Mouse (Mus musculus) cerebellum, postnatal 14 days (tissue): ENCODE measurements around the gene Tmem204.
A peak's percentile ranks its signal among the peaks of the same experiment; 100 is the strongest.
"Not testable (repeated sequence)": the region's sequence is repeated elsewhere in the genome, so short reads cannot be mapped to it uniquely, and the experiment has no call there.

ENCODE experiments used
- DNase-seq, 2 experiments: peaks; one replicate each; pipeline ENCODE4 v3.0.0; 2021; ENCODE audit warnings: mixed read lengths in 2 of 2

The Tmem204 gene

DNA sequence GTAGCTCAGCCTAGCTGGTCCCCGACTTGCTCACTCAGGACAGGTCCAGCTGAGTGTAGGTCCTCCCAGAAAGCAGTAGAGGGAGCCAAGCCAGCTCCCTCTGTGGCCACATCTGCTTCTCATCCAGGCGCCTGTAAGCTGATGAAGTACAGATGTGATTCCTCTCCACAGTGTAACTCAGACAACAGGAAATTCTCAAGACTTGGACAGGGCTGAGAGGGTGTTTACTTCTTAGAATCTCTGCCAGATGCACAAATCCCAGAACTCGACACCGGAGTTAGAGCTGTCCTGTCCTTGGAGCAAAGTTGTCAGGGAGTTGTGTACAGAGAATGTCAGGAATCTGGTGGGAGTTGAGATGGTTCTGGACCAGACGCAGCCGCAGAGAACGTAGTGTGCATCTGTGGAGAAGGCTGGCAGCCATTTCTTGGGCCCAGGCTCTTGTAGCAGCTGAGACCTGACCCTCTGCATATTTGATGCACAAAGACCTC lies at the start of gene Tmem204:
Gene Tmem204, minus strand, starts transcription at position 148 of the 488 bp plus-strand sequence.
- no peak for DNase-seq

DNA sequence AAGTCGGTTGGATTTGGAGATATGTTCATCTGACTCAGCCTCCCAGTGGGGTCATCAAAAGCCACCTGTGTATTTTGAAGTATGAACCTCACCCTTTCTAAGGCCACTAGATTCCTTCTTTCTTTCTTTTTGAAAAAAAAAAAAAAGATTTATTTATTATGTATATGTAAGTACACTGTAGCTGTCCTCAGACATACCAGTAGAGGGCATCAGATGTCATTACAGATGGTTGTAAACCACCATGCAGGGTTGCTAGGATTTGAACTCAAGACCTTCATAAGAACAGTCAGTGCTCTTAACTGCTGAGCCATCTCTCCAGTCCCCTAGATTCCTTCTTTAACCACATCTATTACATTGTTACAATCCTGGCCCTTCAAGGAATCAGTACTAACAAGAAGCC lies 46.7 kb upstream of the Tmem204 start:
- DNase-seq = no peak

DNA sequence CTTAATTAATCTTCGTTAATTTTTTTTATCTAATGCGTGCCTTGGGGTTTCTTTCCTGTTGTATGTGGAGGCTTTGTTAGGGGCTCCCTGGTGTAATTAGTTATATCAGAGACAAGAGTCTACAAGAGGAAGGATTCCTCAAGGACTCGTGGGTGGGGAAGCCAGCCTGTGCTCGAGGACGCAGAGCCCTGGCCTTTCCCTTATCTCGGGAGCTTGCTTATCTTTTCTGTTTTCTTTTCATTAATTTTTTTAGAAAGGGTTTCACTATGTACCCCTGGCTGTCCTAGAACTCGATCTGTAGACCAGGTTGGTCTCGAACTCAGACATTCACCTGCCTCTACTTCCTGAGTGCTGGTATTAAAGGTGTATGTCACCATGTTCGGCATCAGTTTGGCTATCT lies 44.3 kb upstream of the Tmem204 start:
- DNase-seq = no peak

DNA sequence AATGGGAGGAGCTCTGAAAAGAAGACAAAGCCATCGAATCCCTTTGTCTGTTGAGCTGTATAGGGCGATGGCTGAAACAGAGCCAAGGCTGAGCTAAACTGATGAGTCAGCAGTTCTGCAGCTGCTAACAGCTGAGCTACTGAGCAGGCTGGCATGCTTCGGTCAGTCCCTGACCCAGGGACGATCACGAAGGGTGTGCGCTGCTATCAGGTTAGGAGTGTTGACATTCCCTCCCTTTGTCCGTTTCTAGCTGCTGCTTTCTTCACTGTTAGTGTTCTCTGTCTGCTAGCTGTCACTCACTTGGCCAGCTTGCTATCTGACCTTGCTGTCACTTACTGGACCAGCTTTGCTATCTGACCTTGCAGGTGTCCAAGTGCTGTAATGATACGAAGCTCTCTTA lies 43.7 kb upstream of the Tmem204 start:
- no peak for DNase-seq

DNA sequence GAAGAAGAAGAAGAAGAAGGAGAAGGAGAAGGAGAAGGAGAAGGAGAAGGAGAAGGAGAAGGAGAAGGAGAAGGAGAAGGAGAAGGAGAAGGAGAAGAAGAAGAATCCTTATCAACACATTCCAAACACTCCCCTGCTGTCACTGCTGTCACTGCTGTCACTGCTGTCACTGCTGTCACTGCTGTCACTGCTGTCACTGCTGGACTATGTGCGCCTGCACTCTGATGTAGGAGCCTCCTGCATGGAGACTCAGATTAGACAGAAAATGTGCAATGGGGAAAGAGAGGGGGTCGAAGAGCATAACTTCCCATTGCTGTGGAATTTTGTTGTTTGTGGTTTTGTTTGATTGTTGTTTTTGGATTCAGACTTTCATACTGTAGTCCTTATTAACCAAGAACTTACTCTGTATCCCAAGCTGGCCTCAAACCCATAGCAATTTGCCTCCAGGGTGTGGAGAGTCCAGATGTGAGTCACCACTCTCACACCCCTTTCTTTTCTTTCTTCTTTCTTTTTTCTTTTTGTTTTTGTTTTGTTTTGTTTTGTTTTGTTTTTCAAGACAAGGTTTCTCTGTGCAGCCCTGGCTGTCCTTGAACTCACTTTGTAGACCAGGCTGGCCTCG lies 42.2 kb upstream of the Tmem204 start:
- not testable (repeated sequence) for DNase-seq

DNA sequence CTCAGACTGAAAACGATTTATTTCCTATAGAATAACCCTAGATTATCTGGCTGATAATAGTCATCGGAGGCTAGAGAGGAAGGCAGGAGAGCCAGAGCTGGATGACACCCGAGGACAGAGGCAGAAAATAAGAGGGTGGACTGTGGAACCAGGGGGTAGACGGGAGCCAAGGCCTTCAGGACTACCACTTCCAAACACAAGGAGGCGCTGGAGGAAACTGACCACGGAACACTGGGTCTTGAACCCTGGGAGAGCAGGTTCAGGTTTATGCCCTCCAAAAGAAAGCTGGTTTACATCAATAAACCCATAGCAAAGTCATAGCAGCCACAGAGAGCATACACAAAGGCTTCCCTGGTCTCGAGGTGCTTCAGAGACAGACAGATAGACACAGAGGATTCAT lies 40.6 kb upstream of the Tmem204 start:
- no peak for DNase-seq

DNA sequence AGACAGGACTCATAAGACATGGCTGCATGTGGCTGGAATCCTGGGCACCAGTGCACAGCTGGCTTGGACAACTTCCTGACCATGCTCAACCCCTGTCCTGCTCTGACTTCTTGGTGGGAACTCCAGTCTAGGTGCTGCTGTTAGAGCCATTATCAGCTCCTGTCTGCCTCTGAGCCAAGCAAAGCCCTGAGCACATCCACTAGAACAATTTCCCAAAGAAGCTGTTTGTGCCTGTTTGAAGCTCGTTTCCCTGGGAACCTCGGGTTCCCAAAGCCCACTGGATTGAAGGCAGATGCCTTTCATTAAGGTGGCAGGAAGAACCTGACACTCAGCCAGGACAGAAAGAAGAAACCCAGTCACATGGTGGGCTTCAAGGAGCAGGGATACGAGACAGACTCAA lies 37.0 kb upstream of the Tmem204 start, which contains the start of gene Ptx4:
Gene Ptx4, plus strand, starts transcription at position 355 of the 400 bp plus-strand sequence.
- no peak for DNase-seq

DNA sequence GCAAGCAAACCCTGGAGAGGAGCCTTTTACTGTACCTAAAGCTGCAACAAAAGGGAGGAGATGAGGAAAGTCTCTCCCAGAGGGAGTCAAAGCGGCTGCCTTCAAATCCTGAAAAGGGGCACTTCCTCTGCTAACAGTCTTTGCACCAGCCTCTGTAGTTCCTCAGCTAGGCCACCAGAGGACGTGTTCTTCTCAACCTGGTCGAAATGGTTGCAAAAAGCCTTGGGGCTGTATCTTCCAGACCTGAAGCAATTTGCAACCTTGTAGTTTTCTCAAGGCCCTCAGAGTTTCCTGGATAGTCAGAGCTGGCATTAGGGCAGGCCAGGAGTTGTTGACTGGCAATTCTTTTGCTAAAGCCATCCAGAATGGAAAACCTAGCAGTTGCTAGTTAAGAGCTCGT lies 33.9 kb upstream of the Tmem204 start:
- DNase-seq = peak; percentile 24 to 46

DNA sequence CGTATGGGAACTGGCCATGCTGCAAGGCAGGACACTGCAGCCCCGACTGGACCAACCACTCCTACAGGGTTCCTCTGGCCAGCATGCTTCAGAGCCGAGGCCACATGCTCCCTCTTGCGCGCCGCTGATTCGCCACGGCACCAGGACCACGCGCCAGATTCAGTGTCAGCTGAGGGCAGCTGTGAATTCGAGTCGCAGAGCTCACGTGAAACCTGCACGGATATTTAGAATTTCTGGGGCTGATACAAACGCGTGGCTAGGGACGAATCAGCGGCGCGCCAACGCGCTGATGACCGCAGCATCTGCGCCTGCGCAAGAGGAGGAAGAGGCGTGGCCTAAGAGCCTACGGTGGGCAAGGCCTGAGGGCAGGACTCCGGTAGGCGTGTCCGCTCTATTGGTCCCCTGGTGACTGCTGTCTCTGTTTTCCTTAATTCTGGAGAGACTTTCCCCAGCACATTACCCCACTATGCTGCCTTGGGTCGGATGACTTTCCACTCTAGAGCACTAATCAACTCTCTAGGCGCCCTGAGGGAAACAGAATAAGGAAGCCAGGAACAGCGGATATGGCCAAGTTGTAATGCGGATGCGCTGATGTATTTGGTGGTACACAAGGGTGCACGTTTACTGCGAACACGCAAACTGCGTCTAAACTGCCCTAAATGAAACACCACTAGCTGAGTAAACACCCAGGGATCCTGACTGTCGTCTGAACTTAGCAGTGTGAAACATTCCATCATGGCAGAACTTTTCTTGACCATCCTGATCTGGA lies 32.5 kb upstream of the Tmem204 start, which contains the start of gene Telo2:
Gene Telo2, minus strand, starts transcription at position 304 of the 769 bp plus-strand sequence.
- DNase-seq = peak; percentile 96 to 97

DNA sequence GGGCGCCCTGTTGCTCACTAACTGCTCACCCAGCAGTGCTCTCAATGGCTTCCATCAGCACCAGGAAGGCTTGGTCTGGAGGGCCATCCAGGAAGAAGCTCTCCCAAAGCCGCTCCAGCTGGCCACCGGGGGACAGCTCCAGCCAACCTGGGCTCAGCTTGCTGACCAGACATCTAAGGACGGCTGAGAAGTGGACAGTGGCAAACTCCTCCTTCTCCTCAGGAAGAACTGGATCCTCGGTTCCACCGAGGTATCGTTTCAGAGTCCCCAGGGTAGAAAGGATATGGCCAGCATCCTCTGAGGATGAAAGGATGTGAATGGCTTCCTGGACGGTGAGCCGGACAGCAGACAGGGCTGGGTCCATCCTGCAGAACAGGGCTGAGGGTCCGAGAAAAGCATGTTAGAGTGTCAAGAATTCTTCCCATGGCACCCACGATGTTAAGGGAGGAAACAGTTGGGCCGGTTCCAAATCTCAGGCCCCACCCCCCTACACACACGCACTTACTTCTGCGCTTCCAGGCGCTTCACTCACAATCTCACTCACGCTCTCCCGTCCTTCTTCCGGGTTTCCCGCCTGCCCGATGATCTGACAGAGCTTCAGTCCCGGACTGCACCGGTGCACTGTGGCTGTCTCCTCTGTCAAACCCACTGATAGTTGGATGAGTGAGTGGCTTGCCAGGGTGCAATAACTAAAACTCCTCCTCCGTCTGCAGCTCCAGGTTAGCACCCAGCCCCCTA lies 31.7 kb upstream of the Tmem204 start:
- DNase-seq = peak; percentile 24 to 56

DNA sequence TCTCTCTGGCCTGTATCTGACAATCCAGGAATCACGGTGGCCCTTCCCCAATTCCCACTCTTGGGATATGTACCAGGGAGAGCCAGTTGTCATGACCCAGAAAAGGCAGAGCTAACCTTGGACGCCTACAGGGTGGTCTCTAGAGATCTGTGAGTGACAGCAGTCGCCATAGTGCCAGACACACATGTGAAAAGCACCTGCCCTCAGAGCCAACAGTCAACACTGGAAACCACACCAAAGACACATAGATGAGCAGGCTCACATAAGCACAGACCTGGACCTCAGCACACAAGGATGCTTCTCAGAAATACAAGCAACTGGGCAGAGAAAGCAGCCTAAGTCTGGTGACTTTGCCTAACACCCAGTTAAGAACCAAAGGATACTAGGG lies 29.0 kb upstream of the Tmem204 start:
- DNase-seq = no peak

DNA sequence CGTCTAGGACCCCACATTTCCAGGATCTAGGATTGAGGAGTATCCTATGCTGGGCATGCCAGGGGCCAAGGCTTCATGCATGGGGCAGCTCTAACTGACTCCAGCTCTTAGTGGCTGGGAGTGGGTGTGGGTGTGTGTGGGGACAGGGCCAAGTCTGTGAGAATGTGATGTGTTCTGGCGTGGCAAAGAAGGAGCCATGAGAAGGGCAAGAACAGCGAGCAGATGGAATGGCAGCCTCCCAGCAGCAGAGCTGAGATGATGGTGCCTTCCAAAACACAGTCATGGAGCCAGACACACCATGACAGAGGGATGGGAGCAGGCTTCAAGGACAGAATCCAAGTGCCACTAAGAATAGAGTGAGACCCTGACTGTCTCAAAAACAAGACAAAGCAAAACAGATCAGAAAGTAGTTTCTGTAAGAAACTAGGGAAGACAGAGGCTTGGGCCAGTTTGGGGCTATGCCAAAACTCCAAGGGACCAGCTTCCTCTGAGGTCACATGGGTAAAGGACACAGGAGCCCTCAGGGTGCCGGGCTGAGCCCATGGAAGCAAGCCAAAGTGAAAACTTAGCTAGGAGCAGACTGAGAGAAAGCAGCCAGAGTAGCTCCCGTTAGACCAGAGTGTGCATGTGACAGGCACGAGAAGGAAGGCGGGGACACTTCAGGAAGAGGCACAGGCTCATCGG lies 28.5 kb upstream of the Tmem204 start:
- peak; percentile 90 for DNase-seq

DNA sequence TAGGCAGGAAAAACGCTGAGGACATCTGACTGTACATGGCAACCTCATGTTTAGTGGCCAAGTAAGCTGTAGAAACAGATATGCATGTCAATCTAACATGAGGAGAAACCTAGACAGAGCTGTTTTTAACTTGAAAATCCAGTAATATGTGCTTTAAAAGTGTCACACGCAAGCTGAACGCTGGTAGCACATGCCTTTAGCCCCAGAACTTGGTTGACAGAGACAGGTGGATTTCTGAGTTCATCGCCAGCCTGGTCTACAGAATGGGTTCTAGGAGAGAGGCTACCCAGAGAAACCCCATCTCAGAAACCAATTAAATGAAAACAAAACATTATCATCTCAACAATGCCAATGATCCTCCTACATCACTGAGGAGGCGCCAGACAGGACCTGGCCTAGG lies 27.8 kb upstream of the Tmem204 start:
- DNase-seq = no peak

DNA sequence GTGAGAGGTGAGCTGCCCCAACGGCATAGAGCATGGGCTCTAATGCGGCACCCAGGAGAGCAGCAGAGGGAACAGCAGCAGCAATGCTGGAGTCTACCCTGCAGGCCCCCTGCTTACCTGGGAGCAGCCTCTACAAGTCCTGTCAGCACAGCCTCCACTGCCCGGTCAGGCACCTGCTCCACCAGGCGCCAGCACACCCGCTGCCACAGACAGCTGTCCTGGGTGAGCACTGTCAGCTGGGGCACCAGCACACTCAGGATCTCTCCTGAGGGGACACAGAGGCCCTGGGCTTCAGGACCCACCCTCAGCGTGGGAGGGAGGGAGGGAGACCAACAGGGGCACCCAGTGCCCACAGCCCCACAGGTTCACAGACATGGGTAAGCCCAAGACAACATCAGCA lies 27.2 kb upstream of the Tmem204 start:
- peak in 1 of 2 experiments; percentile 19 for DNase-seq

DNA sequence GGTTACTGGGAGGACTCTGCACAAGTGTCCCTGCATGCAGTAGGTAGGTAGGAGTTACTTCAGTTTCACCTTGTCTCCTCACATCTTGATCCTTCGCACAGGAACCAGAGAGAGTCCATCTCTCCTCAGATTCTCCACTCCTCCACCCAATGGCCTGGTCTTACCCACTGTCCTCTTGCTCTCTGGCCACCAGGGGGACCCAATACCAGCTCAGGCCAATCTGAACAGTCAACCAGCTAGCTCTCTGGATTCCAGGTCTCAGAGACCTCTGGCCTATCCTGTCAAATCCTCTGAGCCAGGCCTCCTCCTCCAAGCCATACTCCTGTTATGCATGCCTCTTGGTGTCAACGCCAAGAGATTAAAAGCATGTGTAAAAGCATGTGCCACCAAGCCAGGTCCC lies 26.2 kb upstream of the Tmem204 start:
- DNase-seq = peak; percentile 67 to 77

DNA sequence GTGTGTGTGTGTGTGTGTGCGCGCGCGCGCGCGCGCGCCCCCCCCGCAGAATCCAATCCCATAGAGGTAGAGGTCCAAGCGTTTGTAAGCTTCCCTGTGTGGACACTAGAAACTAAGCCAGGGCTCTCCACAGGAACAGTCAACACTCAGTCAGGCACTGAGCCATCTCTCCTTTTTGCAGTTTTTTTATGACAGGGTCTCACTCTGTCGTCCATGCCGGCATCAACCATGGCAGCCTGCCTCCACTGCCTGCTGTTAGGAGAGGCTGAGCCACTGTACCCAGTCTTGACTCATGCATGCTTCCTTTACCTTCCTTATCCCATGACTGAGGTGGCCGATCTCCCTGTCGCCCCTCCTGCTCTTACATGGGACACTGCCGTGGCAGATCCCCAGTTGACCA lies 24.4 kb upstream of the Tmem204 start:
- peak; percentile 64 to 72 for DNase-seq

DNA sequence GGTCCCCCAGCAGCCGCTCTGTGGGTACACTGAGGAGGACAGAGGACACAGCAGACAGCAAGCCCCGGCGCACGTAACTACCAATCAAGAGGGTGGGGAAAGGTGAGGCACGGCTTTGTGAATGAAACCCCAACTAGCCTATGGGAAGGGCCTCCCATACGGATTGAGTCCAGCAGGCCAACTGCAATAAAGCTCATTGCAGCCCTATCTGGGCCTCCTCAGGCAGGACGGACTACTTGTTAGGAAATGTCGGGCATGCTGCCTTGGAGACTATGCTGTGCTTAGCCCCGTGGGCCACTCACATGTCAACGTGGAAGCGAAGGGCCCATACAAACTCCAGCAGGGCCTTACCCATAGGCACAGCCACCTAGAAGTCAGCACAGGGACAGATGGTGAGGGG lies 17.9 kb upstream of the Tmem204 start:
- no peak for DNase-seq

DNA sequence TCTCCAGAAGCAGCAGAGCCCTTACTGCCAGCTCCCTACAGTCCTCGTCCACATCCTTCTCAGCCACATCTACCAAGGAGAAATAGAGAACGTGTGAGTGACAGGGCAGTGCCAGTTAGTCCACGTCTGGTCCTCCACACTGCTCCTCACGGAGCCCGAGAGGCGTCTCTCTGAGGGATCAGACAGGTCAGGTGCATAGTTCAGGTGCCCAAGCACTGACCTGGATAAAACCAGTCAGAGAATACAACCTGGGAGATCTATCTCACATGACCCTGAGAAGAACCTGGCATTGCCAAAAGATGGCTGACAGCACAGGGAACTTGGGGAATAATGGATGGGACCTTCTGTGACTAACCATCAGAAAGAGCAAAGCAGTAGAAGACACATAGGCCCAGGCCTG lies 16.7 kb upstream of the Tmem204 start:
- DNase-seq = no peak

DNA sequence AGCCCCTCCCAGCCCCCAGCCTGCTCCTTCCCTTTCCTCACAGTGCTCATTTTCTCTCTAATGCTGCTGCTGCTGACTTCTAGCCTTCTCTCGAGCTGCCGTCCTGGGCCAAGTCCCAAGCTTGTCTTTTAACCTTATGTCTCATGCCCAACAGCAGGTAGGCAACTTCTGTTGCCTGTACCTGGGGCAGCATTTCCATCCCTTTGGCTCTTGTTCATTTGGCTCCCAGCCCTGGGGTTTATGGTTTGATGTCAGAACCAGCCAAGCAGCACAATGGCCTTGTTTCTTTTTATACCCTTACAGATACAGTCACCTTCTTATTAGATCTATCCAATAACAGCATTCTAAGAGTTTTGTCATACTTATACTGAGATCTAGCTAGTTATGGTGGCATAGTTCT lies 12.8 kb upstream of the Tmem204 start:
- peak in 1 of 2 experiments; percentile 37 for DNase-seq

DNA sequence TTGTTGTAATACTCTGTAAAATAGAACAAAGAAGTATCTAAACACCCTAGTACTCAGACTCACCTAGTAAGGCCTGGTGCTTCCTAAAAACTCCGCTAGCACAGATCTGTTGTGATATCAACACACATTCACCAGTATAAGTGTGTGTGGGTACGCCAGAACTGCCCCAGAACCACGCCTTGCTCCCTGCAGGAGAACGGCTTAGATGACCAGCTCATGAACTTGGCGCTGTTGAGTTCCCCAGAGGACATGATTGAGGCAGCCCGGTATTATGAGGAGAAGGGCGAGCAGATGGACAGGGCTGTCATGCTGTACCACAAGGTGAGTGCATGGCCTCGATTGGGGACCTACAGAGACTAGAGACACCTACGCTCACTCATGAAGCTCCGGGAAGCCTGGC lies 7.1 kb upstream of the Tmem204 start:
- no peak for DNase-seq

DNA sequence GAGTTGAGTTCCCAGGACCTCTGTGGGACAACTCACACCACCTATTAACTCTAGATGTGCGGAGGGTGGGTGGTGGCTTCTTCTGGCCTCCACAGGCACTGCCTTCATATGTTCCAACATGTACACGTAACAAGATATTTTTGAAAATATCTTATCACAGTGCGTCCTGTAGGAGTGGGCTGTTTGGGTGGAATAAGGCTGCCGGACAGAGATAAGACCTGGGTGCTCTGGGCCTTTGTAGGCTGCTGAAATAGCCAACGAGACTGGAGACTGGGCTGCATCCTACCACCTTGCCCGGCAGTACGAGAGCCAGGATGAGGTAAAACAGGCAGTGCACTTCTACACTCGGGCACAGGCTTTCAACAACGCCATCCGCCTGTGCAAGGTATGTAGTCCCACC lies 5.8 kb upstream of the Tmem204 start:
- no peak for DNase-seq

DNA sequence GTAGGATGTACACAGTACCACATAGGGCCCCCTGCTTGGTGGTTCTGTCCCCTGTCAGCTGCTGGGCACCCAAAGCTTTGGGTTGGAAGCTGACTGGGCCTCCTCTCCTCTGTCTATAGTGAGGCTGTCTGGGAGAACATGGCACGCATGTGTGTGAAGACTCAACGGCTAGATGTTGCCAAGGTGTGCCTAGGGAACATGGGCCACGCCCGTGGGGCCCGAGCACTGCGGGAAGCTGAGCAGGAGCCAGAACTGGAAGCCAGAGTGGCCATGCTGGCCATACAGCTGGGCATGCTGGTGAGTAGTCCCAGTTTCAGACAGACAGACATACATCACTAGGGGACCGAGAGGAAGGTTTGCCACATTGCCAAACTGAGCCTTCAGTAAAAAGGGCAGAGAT lies 3.3 kb upstream of the Tmem204 start:
- no peak for DNase-seq

DNA sequence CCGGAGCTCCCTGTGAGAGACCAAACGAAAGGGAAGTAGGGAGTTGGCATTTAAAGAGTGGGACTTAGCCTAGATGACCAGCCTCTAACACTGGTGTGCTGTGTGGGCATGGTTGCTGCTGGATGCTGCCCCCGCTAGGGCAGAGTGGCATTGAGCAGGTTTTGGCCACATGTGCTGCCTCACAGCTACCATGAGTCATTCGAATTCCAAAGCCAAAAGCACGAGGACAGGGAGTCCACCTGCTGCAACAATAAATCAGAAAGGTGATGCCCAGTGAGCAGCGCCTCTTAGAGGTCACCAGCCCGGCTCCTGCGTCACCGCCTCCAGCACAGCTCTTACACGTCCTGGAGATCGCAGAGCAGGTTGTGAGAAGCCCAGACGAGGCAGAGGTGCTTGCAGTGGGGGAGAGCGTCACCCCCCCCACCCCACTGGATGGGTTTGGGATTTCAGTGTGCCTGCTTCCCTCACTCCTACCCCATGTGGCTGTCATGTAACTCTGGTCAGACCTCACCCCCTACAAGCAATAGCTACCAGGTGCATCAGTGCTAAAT lies 1.5 kb upstream of the Tmem204 start:
- no peak for DNase-seq
